Mouse (Mus musculus) hindlimb bud, embryonic 11.5 days (tissue): ENCODE results near the gene Rnf126.

Experiments
- DNase-seq: peaks from one replicate; pipeline ENCODE4 v3.0.0-alpha.2; 2012; ENCODE audit warnings: low read depth, low spot score; ENCODE audit errors: extremely low spot score

Gene Rnf126

DNA sequence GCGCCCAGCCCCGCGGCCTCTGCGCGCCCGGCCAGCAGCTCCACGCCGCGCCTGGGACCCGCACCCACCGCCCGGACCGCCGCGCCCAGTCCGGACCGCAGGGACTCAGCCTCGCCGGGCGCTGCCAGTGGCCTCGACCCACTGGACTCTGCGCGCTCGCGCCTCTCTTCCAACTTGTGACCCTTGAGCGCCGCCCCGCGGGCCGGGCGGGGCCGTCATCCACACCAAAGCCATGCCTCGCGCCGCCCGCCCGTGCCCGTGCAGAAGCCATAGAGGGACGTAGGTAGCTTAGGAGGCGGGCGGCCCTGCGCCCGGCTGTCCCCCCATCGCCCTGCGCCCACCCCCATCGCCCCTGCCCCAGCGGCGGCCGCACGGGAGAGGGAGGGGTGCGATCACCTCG lies 31.4 kb downstream of the Rnf126 start:
- DNase-seq = no peak

DNA sequence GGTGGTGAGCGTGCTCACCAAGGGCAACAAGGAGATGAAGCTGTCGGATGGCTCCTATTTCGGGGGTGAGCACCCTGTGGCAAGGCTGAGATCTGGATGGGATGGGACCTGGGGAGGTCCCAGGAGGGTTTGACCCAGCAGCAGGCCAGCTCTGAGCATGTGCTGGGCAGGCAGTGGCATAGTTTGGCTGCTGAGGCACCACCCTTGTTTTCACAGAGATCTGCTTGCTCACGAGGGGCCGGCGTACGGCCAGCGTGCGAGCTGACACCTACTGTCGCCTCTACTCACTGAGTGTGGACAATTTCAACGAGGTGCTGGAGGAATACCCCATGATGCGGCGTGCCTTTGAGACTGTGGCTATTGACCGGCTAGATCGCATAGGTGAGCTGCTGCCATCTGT lies 32.9 kb downstream of the Rnf126 start:
- no peak for DNase-seq

GRCm38 (mm10) chr10:79732500-79732899 lies 34.3 kb downstream of the Rnf126 start:
- no peak for DNase-seq

DNA sequence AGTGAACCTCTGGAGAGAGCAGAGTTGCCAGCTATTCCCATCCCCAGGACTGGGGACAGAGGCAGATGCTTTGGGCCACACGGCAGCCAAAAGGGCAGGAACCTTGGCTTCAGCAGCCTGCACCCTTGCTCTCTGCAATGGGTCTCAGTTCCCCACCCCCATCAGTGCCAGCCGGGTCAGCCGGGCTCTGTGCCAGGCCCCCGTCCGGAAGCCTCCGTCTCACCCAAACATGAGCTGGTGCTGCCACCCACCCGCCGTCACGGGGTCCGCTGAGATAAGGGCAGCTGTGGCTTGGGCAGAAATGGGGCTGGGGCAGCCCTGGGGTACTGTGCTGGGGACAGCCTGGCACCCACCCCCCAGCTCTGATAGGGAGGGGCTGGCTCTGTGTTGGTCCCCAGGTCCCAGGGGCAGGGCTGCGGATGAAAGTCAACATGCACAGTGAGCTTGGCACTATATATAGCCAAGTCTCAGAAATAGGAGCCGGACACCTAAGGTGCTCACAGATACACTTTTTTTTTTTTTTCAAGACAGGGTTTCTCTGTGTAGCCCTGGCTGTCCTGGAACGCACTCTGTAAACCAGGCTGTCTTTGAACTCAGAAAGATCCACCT lies 37.3 kb downstream of the Rnf126 start:
- DNase-seq = no peak

GRCm38 (mm10) chr10:79728323-79729249 lies 38.2 kb downstream of the Rnf126 start:
- DNase-seq = no peak

DNA sequence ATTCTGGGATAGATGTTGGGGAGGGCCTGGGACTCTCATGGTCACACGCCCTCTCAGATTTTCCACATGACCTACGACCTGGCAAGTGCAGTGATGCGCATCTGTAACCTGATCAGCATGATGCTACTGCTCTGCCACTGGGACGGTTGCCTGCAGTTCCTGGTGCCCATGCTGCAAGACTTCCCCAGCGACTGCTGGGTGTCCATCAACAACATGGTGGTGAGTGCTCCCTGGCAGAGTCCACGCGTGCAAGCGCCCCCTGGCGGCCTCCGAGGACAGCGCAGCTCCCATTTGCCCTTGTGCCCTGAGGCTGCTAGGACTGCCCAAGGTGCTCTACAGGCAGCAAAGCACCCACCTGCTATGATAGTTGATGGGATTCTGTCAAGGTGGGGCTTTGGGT lies 40.7 kb downstream of the Rnf126 start:
- no peak for DNase-seq

DNA sequence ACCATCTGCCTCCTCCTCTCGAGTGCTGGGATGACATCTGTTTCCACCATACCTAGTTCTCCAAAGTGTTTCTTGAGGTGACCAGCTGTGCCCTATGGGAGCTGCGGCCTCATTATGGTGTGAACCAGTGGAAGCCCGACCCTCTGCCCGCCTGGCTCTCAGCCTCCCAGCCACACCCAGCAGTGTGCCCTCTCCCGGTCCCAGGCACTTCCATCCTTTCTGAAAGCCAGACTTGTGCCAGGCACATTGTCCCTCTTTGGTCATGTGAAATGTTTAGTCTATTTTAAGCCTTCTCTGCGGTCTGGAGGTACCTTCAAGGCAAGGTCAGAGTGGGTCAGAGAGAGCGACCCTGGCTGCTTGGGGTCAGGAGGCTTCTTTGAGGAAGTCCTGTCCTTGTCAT lies 43.1 kb downstream of the Rnf126 start:
- no peak for DNase-seq

DNA sequence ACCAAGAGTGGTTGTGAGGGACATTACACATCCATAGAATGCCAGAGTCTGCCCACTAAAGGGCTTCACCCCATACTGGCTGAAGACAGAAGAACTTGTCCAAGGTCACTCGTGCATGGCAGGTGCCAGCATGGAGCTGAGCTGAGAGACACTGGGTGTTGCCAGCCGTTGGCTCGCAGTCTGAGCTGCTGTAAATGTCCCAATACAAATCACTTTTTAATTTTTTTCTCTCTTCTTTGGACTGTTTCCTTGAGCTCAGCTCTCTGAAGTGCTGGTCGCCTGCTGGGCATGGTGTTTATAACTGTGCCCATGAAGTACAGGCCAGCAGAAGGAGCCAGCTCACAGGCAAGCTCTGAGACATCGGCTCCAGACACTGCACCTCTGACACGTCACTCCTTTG lies 43.7 kb downstream of the Rnf126 start:
- no peak for DNase-seq

- DNase-seq = no peak
These were observed 45.7 kb downstream of the Rnf126 start for GRCm38 (mm10) chr10:79721089-79721488.

- peak; percentile 83 for DNase-seq
These were observed 49.0 kb downstream of the Rnf126 start for GRCm38 (mm10) chr10:79717640-79718357.

DNA sequence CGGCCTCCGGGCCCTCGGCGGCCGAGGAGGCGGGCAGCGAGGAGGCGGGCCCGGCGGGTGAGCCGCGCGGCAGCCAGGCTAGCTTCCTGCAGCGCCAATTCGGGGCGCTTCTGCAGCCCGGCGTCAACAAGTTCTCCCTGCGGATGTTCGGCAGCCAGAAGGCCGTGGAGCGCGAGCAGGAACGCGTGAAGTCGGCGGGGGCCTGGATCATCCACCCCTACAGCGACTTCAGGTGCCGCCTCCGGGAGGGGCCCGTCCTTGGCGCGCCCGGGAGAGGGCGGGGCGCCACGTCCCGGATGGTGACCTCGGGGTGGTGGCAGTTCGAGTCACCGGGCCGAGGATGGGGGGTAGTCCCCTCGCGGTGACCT lies 49.8 kb downstream of the Rnf126 start:
- DNase-seq = no peak

- DNase-seq = no peak
These were observed 50.3 kb downstream of the Rnf126 start, which contains the start of gene Hcn2 for GRCm38 (mm10) chr10:79716254-79716987. Hcn2 (plus strand) TSS chr10:79716634.

GRCm38 (mm10) chr10:79714996-79715395 lies 51.8 kb downstream of the Rnf126 start:
- no peak for DNase-seq

GRCm38 (mm10) chr10:79713163-79713562 lies 53.6 kb downstream of the Rnf126 start:
- DNase-seq = no peak

- DNase-seq = peak; percentile 72
These were observed 54.1 kb downstream of the Rnf126 start for GRCm38 (mm10) chr10:79712499-79713126.

DNA sequence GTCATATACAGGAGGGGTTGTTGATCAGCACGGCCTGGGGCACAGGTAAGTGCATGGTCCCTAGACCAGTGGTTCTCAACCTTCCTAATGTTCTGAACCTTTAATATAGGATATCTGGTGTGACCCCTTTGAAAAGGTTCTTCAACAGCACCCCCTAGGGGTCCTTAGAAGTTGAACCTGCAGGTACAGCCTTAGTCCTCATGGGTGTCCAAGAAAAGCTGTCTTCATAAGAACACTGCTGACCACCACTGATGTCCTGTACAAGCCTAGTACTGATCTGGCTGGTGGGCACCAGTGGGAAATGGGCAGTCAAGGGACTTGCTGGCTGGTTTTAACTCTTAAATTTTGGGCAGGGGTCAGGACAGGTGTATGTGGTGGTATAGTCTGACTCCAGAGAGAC lies 54.7 kb downstream of the Rnf126 start:
- DNase-seq = no peak

- DNase-seq = no peak
These were observed 57.4 kb downstream of the Rnf126 start for GRCm38 (mm10) chr10:79709307-79709706.

GRCm38 (mm10) chr10:79708668-79709067 lies 58.1 kb downstream of the Rnf126 start:
- DNase-seq = no peak
